Mouse (Mus musculus): ENCODE measurements around the gene Amotl2. TPM values are rescaled to one million over a fixed set of nuclear protein-coding genes. Genes with fewer than 3 reads are reported as not detected.

The Amotl2 gene
- total RNA-seq (2023), result not detected in 4 replicates

DNA sequence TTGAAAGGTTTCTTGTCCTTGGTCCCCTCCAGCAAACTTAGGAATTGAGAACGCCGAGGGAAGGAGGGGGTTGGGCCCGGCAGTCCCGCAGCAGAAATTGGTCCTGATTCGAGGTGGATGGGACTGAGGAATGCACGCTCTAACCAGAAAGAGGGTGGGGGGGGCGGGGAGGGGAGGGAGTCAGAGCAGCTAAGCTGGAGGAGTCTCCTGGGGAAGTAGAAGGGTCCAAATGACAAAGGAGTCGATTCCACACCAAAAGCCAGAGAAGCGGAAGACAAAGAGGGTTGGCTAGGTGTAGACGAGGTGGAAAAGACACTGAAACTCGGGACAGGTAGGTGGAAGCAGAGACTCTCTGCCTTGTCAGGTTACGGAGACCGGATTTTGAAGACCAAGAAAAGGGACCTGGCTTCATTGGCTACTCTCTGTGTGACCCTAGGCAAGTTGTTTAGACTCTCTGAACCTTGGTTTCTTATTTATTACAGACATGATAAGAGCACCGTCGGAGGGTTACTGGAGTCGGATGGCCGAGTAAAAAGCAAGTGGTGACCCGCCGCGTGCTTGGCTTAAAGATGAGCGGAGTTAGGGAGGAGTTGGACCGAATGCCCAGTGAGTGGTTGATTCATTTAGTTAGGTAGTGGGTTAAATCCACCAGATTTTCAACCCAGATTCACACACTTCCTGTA, at the start of gene Amotl2:
TSS of gene Amotl2 (plus strand) at position 192 of the 683 bp plus-strand sequence.

Other genes with a start within 250 kb of the Amotl2 start
- 0.57 to 0.73 TPM (median 0.68 TPM) in 4 replicates for gene Ky, start 210.9 kb upstream of the Amotl2 start, total RNA-seq (2023)
- 78.6 to 101 TPM (median 90.4 TPM) in 4 replicates for gene Anapc13, start 90.4 kb upstream of the Amotl2 start, total RNA-seq (2023)
- 80.8 to 92.6 TPM (median 89.7 TPM) in 4 replicates for gene Cep63, start 90.1 kb upstream of the Amotl2 start, total RNA-seq (2023)
- 1.6 to 3.9 TPM (median 2.9 TPM) in 4 replicates for gene Ryk, start 118.2 kb downstream of the Amotl2 start, total RNA-seq (2023)

Measured in B cell, adult 62 days (primary cell).